Mouse (Mus musculus) left cerebral cortex, adult 2 months (tissue): ENCODE results near the gene Kcnb1. TPM values are rescaled to one million over a fixed set of nuclear protein-coding genes. Genes with fewer than 3 reads are reported as not detected.
A peak's percentile ranks its signal among the peaks of the same experiment; 100 is the strongest.
"Not testable (repeated sequence)": the region's sequence is repeated elsewhere in the genome, so short reads cannot be mapped to it uniquely, and the experiment has no call there.

Source experiments
- DNase-seq, 2 experiments: peaks; one replicate each; pipeline ENCODE4 v3.0.0; 2021 to 2022; ENCODE audit warnings: low spot score in 2 of 2, mixed read lengths in 1 of 2; ENCODE audit errors: extremely low spot score in 1 of 2
- H3K27ac ChIP-seq: fragments of 200-600 bp; 2 replicates; pipeline ENCODE4 v1.8.1; 2022
- H3K4me3 ChIP-seq: fragments of 200-600 bp; 2 replicates; pipeline ENCODE4 v1.8.1; 2022
- CTCF ChIP-seq: fragments of 200-600 bp; IDR thresholded peaks from 2 replicates; pipeline ENCODE4 v1.8.1; 2022; ENCODE audit warnings: antibody characterized with exemption, mild to moderate bottlenecking, moderate library complexity
- intact Hi-C: fragments of 180-260 bp; cut with DNase I; formaldehyde crosslinking; loops from one replicate; pipeline ENCODE4 v1.15.1; 2025
- total RNA-seq, 2 experiments: library from RNA; stranded (reverse); gene quantifications; 2 replicates each; pipeline ENCODE4 v1.2.3; 2021

Gene Kcnb1
- total RNA-seq, 2 experiments from 2014 or later, result 230 to 237 TPM

DNA sequence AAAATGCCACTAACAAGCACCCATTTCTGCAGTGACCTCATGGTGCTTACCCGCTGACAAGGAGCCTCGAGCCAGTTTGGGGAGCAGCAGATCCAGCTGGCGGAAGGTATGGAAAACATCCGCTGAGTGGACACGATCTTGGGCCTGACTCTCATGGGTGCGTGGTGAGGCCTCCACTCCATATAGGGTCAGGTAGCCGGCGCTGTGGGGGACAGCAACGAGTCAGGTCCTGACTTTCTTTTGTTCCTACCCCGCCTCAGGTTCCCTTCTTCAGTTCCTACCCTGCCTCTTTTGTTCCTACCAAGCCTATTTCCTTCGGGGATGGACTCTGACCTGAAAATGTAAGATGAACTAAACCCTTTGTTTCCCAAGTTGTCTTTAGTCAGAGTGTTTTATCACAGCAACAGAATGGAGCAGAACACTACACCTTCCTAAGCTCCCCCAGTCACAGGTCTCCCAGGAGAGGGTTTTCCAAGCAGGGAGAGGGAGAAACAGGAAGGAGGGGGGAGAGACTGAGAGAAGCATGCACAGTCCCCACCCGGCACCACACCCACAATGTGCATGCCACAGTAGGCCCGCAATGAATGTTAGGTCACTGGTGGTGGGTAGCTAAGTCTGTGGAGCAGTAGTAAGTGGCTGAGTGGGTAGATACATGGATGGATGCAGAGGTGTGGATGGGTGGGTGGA, 31.3 kb upstream of the Kcnb1 start:
- intact Hi-C loops, result loop anchor here (5.0 kb wide), 1 partner anchor 196 kb away; no protein-coding TSS in a partner anchor
- DNase-seq, result no peak
- H3K4me3 ChIP-seq, result no peak overlapping the region
- TF ChIP-seq CTCF, result no peak
- H3K27ac ChIP-seq, result no peak overlapping the region

DNA sequence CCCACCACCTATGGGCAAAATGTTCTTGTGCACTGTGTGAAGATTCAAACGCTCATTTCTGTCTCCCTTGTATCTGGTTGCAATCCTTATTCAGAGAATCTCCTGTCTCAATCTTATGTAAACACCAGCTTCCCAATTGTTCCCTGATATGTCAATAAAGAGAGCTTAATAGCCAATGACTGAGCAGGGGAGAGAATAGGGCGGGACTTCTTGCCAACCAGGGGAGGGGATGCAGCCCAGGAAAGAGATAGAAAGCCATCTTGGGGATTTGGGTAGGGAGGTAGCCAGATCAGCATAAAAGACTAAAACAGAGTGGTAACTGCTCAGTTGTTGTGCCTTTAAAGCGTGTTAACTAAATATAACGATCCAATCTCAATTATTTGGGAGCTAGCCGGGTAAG, 30.8 kb upstream of the Kcnb1 start:
- no peak for DNase-seq
- H3K27ac ChIP-seq, result no peak overlapping the region
- intact Hi-C loops, result loop anchor here (5.0 kb wide), 1 partner anchor 197 kb away; no protein-coding TSS in a partner anchor
- TF ChIP-seq CTCF, result no peak
- no peak overlapping the region for H3K4me3 ChIP-seq

DNA sequence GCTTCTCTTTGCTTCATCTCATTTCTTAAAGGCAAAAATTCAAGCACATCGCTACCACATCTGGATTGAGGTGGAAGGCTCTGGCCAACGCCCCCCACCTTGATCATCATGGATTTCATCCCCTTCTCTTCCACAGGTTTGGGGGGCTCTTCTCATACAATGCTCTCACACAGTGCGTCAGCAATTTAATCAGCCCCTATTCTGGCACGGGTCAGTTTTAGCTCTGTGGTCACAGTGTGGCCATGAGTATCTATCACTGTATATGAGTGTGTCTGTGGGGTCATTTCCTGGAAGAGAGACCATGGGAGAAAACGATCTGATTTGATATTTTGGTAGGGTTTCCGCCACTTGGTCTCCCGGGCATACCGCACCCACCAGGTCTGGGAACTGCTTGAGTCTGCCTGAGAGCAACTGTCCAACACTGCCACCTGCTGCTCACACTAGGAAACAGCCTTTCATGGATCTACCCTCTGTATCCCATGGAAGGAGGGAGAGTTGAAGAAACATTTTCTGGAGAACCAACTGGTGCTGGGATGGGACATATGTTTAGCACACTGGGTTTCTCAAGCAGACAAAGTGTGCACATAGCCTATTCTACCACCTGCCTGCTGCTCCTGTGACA, 29.3 kb upstream of the Kcnb1 start:
- H3K4me3 ChIP-seq, result peak overlapping the region; percentile 11; the same call in 1 of the 2 replicates
- peak; percentile 94 for TF ChIP-seq CTCF
- H3K27ac ChIP-seq, result peak overlapping the region; percentile 54; the same call in 1 of the 2 replicates
- intact Hi-C loops, result loop anchor here (1.0 kb wide), 2 partner anchors 107 to 147 kb away; no protein-coding TSS in a partner anchor
- peak; percentile 86 to 89 for DNase-seq

DNA sequence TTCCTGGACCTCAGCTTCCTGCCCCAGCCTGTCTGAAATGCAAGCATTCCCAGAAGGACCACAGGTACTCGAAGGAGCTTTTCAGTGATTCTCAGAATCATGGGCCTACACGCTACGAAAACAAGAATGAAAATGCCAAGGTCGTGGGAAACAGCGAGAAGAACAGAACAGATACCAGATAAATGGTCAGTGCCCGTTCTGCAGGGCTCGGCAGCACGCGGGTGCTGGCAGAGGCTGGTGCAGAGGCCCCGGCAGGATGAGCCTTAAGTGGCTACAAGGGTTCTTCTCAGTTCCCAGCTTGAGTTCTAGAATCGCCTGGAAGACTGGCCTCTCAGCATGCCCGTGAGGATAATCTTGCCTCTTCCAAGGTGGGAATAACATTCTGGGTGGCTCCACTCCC, 23.7 kb upstream of the Kcnb1 start:
- intact Hi-C loops, result no loop called here
- no peak overlapping the region for H3K4me3 ChIP-seq
- TF ChIP-seq CTCF, result no peak

DNA sequence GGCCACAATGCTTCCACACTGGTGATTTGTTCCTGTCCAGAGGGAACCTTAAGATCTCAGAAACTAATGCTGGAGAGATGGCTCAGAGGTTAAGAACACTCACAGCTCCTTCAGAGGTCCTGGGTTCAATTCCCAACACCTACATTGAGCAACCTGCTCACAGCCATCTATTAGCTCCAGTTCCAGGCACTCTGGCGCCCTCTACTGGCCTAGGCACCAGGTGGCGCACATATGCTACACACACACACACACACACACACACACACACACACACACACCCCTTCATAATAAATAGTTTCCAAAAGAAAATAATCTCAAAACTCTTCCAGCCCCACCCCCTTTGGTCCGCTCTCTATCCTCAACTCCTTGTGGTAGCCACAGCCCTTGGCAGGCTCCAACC, 23.1 kb upstream of the Kcnb1 start:
- intact Hi-C loops, result no loop called here
- peak; percentile 11 for TF ChIP-seq CTCF

More for the DNA sequence above, 23.7 kb upstream of the Kcnb1 start:
- no peak for DNase-seq
- no peak overlapping the region for H3K27ac ChIP-seq

DNA sequence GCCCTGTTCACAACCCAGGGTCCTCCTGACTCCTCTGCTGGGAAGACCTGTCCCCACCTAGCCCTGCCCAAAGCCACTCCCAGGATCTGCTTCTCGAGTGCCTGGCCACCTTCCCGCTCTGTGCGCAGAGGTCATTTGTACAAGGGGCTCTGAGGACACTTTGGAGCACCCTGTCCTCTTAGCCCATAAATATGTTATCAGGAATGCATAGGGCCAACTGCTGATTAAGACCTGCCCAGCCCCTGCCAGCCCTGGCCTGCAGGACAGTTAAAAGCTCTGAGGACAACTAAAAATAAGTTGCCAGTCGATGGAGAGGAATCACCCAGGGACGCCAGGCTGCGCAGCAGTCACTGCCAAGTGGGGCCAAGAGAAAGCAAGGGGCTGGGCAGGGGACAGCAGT, 22.6 kb upstream of the Kcnb1 start:
- TF ChIP-seq CTCF, result no peak
- Histone ChIP-seq H3K27ac (no peak overlapping the region), H3K4me3 (no peak overlapping the region)
- intact Hi-C loops, result no loop called here
- DNase-seq, result no peak

More for the DNA sequence above, 23.1 kb upstream of the Kcnb1 start:
- DNase-seq, result no peak
- Histone ChIP-seq H3K4me3 (no peak overlapping the region), H3K27ac (no peak overlapping the region)

DNA sequence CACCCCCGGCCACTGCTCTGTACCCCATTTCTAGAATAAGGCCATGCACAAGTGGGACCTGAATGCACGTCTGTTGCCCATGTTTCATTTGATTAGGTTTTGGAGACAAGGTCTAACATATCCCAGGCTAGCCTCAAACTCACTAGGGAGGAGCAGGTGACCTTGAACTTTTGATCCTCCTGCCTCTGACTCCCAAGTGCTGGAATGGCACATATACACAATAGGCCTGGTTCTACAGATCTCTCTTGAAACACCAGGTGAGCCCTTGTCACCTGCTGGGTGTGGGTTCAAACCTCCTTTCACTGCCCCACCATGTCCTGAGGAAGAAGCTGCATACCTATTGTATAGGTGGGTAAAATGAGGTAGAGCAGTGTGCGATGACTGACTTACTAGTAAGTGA, 22.1 kb upstream of the Kcnb1 start:
- Histone ChIP-seq H3K27ac (no peak overlapping the region), H3K4me3 (no peak overlapping the region)
- intact Hi-C loops, result no loop called here
- TF ChIP-seq CTCF, result no peak
- no peak for DNase-seq

DNA sequence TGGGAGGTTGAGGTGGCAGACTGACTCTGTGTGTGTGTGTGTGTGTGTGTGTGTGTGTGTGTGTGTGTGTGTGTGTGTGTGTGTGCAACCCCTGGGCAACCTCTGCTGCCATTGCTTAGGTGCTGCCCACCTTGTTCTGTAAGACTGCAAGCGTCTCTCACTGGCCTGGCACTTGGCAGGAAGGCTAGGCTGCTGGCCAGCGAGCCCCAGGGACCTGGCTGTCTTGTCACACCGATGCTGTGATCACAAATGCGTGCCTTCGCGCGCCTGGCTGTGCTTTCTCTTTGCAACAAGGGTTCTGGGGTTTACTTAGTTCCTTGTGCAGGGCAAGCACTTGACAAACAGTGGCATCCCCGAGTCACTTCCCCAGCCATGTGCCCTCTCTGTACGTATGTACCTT, 19.9 kb upstream of the Kcnb1 start:
- TF ChIP-seq CTCF, result no peak
- DNase-seq, result no peak
- intact Hi-C loops, result no loop called here
- no peak overlapping the region for H3K27ac ChIP-seq
- H3K4me3 ChIP-seq, result no peak overlapping the region

DNA sequence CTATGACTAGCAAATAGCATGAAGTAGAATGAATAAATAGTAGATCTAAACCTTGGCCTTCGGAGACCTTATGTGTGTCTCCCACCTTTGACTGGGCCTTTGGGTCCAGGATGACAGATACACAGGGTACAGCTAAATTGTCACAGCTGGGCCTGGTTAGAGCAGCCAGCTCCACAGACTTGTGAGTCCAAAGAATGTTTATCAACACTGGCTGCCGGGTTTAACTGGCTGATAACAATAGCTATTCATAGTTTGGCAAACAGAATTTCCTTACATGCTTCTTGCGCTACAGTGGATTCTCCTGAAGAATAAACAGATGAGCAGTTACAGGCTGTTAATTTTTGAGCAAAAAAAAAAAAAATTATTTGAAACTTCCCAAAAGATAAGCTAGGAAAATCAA, 19.0 kb upstream of the Kcnb1 start:
- Histone ChIP-seq H3K27ac (no peak overlapping the region), H3K4me3 (no peak overlapping the region)
- intact Hi-C loops, result no loop called here
- DNase-seq, result no peak
- no peak for TF ChIP-seq CTCF

DNA sequence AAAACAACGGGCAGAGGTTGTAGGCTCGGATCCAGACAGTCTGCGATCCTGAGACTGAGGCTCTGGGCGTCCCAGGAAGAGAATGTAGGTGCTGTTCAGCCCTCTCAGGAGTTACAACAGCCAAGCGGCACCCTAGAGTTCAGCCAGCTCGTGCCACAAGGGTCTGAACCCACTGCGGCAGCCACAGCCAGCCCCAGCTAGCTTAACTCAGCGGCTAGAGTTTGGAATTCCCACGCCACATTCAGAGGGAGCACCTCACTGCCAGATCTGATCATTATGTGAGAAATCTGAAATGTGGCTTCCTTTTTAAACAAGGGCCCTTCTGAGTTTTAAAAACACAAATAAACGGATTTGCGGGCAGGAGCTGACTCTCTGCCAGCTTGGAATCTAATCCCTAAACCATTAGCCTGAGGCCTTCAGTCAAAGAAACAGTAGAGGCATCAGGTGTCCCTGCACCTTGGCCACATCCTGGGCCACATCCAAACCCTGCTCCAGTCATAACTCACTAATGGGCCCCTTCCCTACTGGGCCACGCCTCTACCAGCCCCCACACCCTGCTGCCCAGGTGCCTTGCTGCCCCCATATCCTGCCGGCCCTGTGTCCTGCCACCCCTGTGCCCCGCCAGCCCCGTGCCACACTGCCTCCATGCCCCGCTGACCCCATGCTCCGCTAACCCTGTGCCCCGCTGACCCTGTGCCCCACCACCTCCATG, 16.1 kb upstream of the Kcnb1 start:
- TF ChIP-seq CTCF, result no peak
- no peak overlapping the region for H3K4me3 ChIP-seq
- H3K27ac ChIP-seq, result no peak overlapping the region
- no peak for DNase-seq
- intact Hi-C loops, result no loop called here

DNA sequence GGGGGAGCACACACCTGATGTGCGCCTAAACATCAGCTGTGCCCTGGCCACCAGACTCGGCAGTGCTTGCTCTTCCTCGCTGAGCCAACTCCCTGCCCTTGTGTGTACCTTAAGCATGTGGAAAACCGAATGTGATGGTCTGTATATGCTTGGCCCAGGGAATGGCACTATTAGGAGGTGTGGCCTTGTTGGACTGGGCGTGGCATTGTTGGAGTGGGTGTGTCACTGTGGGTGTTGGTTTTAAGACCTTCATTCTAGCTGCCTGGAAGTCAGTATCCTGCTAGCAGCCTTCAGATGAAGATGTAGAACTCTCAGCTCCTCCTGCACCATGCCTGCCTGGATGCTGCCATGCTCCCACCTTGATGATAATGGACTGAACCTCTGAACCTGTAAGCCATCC, 14.7 kb upstream of the Kcnb1 start:
- H3K4me3 ChIP-seq, H3K27ac ChIP-seq, intact Hi-C loops, DNase-seq: not testable (repeated sequence)

DNA sequence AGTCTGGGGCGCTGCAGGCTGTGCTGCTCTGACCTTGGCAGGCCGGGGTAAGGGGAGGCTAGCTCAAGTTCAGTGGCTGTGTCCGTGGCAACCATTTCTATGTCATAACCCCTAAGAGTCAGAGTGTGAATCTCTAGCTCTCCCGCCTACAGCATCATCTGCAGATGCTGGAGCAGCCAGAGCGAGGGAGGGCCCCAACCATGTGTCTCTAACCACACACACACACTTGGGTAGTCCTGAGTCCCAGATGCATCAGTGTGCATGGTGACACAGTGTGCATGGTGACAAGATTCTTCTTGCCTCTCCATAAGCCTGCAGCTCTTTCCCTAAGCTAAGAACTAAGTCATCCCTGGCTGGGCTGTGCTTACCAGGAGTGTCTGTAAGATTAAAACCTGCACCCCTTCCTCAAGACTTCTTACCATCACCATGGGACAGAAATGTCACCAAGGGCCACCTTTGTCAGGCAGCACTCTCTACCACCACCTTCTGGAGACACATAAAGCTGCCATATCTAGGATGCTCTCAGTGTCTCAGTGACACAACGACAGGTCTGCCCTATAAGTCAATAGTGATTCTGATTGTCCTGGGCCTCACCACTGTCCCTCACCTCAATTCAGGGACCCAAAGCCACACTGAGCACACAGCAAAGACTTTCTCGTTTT, 13.7 kb upstream of the Kcnb1 start:
- intact Hi-C loops, result loop anchor here (2.0 kb wide), 1 partner anchor 131 kb away; no protein-coding TSS in a partner anchor
- TF ChIP-seq CTCF, result peak; percentile 63
- no peak overlapping the region for H3K4me3 ChIP-seq
- H3K27ac ChIP-seq, result peak overlapping the region; percentile 99
- no peak for DNase-seq
